Mouse (Mus musculus): Measurements from ENCODE around the gene Clpsl2. TPM values are rescaled to one million over a fixed set of nuclear protein-coding genes. Genes with fewer than 3 reads are reported as not detected.
A peak's percentile ranks its signal among the peaks of the same experiment; 100 is the strongest.

Clpsl2 gene
- polyA plus RNA-seq, 1 experiment from 2014 or later: not detected

DNA sequence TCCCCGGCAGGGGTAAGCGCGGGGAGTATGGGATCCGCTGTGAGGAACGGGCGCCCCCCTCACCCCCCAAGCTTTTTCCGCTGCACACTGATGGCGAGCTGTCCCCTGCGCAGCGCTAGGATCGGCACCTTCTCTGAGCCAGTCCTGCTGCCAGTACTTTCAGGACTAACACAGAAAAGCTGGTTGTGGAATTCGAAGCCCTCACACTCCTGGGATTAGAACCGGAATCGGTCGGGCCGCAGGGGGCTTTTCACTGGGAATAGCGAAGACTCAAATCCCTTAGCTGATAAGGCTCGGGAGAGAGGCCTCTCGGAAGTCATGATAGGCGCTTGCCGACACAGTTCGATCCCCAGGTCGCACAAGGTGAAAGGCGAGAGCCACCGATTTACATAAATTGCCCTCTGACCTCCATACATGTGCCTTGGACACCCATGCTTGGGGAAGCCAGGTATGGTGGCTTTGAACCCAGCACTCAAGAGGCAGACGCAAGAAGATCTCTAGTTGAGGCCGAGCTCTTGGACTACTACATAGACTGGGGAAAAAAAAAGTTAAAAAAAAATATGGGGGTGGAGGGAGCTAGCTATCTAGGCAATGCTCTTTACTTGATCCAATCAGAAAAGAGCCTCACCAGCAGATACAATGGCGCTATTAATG is 25.7 kb upstream of the Clpsl2 start:
- peaks cover 32% of the 10 kb centered on the region for H3K4me1 ChIP-seq
- 6% methylated on average over 28 of the region's 28 CpGs for WGBS
- no peak for DNase-seq (ENCODE audit: low spot score)
- peaks cover 55% of the 10 kb centered on the region for H3K27me3 ChIP-seq (ENCODE audit: insufficient read depth, poor library complexity, severe bottlenecking)
- no peaks in the 10 kb centered on the region for H3K9me3 ChIP-seq
- peak overlapping the region; percentile 75 for H3K4me3 ChIP-seq
- peak overlapping the region; percentile 90 for H3K27ac ChIP-seq
- no peaks in the 10 kb centered on the region for H3K36me3 ChIP-seq

DNA sequence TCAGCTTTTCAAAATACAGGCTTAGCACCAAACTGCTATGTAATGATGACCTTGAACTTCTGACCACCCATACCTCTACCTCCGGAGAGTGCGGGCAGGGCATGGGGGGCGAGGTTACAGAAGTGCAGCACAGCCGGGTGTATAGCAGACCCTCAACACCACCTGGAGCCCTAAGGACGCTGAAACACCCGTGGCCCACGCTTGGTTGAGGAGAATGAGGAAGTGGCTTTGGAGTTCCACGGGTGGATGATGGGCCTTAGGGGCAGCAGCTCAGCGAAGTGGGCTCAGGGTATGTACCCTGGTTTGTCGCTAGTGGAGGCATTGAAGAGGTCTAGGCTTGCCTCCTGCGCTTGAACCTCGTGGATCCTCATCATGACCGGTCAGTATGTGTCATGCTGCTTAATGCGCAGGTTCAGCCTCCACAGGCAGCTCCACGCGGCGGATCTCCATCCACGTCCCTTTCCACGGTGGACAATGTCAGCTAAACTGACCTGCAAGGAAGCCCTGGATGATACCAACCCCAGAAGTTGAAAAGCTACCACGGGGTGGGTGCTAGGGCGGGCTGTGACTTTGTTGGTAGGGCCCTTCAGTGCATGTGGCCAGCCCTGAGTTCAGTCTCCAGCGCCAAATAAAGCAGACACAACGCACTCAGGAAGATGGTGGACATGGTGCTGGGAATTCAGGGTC is 25.1 kb upstream of the Clpsl2 start:
- peaks cover 51% of the 10 kb centered on the region for H3K27me3 ChIP-seq (ENCODE audit: insufficient read depth, poor library complexity, severe bottlenecking)
- no peaks in the 10 kb centered on the region for H3K9me3 ChIP-seq
- no peaks in the 10 kb centered on the region for H3K36me3 ChIP-seq
- peaks cover 27% of the 10 kb centered on the region for H3K4me1 ChIP-seq
- DNase-seq (ENCODE audit: low spot score): no peak
- 75% methylated on average over 23 of the region's 23 CpGs for WGBS
- H3K4me3 ChIP-seq: peak overlapping the region; percentile 75
- no peak overlapping the region for H3K27ac ChIP-seq

DNA sequence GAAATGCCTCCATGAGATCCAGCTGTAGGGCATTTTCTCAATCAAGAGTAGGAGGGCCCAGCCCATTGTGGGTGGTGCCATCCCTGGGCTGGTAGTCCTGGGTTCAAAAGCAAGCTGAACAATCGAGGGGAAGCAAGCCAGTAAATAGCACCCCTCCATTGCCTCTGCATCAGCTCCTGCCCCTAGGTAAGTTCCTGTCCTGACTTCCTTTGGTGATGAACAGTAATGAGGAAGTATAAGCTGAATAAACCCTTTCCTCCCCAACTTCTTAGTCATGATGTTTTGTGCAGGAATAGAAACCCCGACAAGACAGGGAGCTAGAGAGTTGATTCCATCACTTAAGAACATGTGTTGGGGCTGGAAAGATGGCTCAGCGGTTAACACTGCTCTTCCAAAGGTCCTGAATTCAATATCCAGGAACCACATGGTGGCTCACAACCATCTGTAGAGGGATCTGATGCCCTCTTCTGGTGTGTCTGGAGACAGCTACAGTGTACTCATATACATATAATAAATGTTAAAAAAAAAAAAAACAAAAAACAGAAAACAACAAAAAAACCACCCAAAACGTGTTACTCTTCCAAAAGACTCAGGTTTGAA is 24.3 kb upstream of the Clpsl2 start:
- DNase-seq (ENCODE audit: low spot score): no peak
- peaks cover 47% of the 10 kb centered on the region for H3K27me3 ChIP-seq (ENCODE audit: insufficient read depth, poor library complexity, severe bottlenecking)
- no peaks in the 10 kb centered on the region for H3K36me3 ChIP-seq
- no peak overlapping the region for H3K4me3 ChIP-seq
- WGBS: 69% methylated on average over 4 of the region's 4 CpGs
- H3K27ac ChIP-seq: no peak overlapping the region
- peaks cover 27% of the 10 kb centered on the region for H3K4me1 ChIP-seq
- no peaks in the 10 kb centered on the region for H3K9me3 ChIP-seq

DNA sequence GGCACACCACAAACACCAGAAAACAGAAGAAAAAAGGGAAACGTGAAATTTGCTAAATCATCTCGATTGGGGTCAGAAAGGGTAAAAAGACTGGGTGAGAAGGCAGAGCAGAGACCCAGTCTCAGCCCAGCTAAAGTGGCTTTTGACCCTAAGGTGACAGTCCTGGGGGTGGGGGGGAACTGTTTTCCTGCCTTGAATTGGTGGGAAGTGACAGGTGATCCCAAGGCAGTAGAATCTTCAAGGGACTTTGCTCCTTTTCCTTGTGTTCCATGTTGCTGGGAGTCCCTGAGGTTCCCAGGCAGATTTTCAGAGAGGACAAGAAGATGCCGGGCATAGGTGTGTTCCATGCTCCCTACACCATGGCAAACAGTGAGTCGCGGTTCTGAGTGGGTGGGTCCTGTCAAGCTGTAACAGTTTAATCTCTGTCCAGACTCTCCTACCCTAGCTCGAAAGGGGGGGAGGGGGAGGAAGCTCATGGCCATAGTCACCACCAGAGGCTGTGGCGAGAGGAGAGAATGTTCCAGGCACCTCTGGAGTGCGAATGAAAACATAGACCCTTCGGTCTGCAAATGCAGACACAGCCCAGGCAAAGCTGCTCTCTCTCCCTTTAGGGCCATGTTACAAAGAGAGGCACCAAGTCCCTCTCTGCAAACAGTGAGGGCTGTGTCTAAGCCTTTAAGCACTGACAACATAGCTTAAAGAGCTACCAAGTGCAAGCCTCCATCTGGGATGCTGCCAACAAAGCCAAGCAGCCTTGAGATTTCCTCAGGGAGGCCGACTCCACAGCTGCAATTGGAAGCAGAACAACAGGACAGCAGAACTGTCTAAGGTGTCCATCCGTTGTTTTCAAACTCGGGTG is 21.8 kb upstream of the Clpsl2 start:
- H3K27ac ChIP-seq: no peak overlapping the region
- H3K9me3 ChIP-seq: no peaks in the 10 kb centered on the region
- DNase-seq (ENCODE audit: low spot score): no peak
- peaks cover 44% of the 10 kb centered on the region for H3K27me3 ChIP-seq (ENCODE audit: insufficient read depth, poor library complexity, severe bottlenecking)
- peaks cover 27% of the 10 kb centered on the region for H3K4me1 ChIP-seq
- no peaks in the 10 kb centered on the region for H3K36me3 ChIP-seq
- 41% methylated on average over 12 of the region's 12 CpGs for WGBS
- peak overlapping the region; percentile 27; the same call in 1 of the 2 replicates for H3K4me3 ChIP-seq

DNA sequence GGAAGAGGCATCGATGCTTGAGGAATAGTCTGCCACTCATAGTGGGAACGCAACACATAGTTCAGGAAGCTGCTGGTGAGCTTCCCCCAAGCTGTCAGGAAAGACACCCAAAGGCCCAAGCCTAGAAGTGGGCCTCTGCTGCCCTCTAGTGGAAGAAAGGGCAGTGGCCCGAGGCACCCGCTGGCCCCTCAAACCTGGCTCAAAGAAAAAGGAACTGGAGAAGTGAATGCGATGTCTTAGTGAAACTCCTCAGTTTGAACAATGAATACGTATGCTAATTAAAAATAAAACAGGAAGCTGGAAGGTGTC is 21.2 kb upstream of the Clpsl2 start:
- H3K9me3 ChIP-seq: no peaks in the 10 kb centered on the region
- WGBS: 6% methylated on average over 6 of the region's 6 CpGs
- peaks cover 47% of the 10 kb centered on the region for H3K27me3 ChIP-seq (ENCODE audit: insufficient read depth, poor library complexity, severe bottlenecking)
- H3K27ac ChIP-seq: no peak overlapping the region
- DNase-seq (ENCODE audit: low spot score): peak; percentile 82
- H3K36me3 ChIP-seq: no peaks in the 10 kb centered on the region
- H3K4me3 ChIP-seq: peak overlapping the region; percentile 27; the same call in 1 of the 2 replicates
- H3K4me1 ChIP-seq: peaks cover 21% of the 10 kb centered on the region

DNA sequence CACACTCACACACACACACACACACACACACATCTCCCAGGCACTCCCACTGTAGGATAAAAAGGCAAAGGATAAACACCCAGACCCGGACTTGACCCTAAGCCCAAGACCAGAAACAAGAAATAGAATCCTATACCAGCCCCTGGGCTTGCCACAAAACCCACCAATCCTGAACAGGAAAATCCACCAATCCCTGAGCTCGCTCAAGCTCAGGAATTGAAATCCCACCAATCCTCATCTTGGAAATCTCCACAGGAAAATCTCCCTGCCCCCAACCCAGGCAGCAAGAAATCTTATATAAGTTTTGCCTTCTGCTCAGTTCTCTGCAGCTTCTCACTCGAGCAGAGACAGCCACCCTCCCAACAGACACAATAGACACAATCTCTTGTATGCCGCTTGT is 20.1 kb upstream of the Clpsl2 start:
- Histone ChIP-seq H3K4me3 (no peak overlapping the region), H3K27ac (no peak overlapping the region), H3K4me1 (peaks cover 14% of the 10 kb centered on the region), H3K9me3 (no peaks in the 10 kb centered on the region), H3K27me3 (ENCODE audit: insufficient read depth, poor library complexity, severe bottlenecking) (peaks cover 41% of the 10 kb centered on the region), H3K36me3 (no peaks in the 10 kb centered on the region)
- DNase-seq (ENCODE audit: low spot score): no peak
- 71% methylated on average over 4 of the region's 4 CpGs for WGBS

DNA sequence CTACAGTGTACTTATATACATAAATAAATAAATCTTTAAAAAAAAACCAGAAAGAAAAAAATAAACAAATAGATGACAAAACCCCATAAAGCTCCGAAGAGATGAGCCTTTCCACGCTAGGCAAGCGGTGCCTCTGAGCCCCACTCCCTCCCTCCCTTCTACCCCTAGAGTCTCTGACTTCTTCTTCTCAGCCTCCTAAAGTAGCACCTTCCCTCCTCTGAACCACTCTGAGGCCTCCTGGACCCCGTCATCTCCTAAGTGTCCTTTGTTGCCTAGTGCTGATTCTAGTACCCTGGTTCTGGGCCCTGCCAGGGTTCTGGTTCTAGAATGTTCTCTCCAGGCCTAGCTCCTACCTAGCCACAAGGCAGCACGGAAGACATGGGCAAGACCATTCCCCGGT is 18.7 kb upstream of the Clpsl2 start, which contains the start of gene Armc12:
TSS of gene Armc12 (plus strand) at position 301 of the 400 bp plus-strand sequence.
- Histone ChIP-seq H3K36me3 (no peaks in the 10 kb centered on the region), H3K9me3 (no peaks in the 10 kb centered on the region), H3K4me1 (peaks cover 14% of the 10 kb centered on the region), H3K4me3 (peak within 1 kb of the TSS; percentile 37; the same call in 1 of the 2 replicates), H3K27me3 (ENCODE audit: insufficient read depth, poor library complexity, severe bottlenecking) (peaks cover 34% of the 10 kb centered on the region), H3K27ac (no peak within 1 kb of the TSS)
- no peak for DNase-seq (ENCODE audit: low spot score)
- 88% methylated on average over 6 of the region's 6 CpGs for WGBS

DNA sequence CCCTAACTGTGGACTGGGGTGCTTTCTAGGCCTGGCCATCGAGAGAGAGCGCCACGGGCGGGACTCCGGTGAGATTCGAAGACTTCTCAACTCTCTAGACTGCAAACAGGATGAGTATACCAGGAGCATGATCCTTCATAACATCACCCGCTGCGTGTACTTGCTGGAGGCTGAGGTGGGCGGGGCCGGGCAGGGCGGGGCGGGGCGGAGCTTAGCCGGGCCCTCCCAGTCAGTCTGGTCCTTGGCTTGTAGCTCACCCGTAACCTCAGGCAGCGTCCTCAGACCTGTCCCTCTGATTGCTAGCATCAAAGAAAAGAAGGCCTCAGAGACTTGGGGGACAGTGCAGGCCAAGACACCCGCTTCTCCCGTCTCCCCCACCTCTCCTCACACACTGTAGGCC is 17.3 kb upstream of the Clpsl2 start:
- H3K27ac ChIP-seq: no peak overlapping the region
- peaks cover 14% of the 10 kb centered on the region for H3K4me1 ChIP-seq
- no peaks in the 10 kb centered on the region for H3K36me3 ChIP-seq
- WGBS: 16% methylated on average over 18 of the region's 18 CpGs
- H3K4me3 ChIP-seq: peak overlapping the region; percentile 37
- H3K9me3 ChIP-seq: no peaks in the 10 kb centered on the region
- H3K27me3 ChIP-seq (ENCODE audit: insufficient read depth, poor library complexity, severe bottlenecking): peaks cover 34% of the 10 kb centered on the region
- DNase-seq (ENCODE audit: low spot score): no peak

DNA sequence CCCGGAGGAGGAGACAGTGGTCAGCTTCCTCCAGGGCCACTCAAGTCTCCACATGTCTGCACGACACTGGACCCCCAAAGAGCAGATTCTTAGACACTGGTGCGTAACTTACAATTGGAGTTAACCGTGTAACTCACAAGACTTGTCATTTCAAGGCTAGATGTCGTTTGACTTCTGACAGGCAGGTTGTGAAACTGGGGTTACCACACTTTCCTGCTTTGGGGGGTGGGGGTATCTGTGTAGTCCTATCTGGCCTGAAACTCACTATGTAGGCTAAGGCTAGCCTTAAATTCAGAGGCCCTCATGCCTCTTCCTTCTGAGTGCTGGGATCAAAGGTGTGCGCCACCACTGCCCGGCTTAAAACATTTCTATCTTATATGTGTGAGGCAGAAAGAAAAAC is 16.7 kb upstream of the Clpsl2 start:
- Histone ChIP-seq H3K9me3 (no peaks in the 10 kb centered on the region), H3K36me3 (no peaks in the 10 kb centered on the region), H3K27me3 (ENCODE audit: insufficient read depth, poor library complexity, severe bottlenecking) (peaks cover 35% of the 10 kb centered on the region), H3K27ac (no peak overlapping the region), H3K4me1 (peaks cover 10% of the 10 kb centered on the region), H3K4me3 (no peak overlapping the region)
- DNase-seq (ENCODE audit: low spot score): no peak
- WGBS: 88% methylated on average over 7 of the region's 7 CpGs

DNA sequence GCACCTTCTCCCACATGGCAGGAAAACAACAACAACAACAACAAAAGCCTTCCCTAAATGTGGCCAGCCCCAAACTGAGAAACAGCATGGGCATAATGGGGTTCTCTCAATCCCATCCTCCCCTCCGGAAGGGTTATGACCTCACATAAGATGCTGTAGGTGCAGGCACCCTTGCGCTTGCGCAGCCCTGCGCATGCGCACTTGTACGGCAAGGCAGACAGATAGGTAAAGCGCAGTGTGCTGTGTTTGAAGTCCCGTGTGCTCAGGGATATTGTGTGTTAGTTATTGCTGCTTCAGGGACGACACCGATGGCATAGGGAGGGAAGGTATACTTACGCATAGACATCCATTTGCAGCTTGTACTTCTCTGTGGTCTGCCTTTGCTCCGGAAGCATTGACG is 15.9 kb upstream of the Clpsl2 start:
- 85% methylated on average over 13 of the region's 13 CpGs for WGBS
- no peaks in the 10 kb centered on the region for H3K9me3 ChIP-seq
- H3K4me3 ChIP-seq: no peak overlapping the region
- DNase-seq (ENCODE audit: low spot score): no peak
- H3K36me3 ChIP-seq: no peaks in the 10 kb centered on the region
- H3K4me1 ChIP-seq: peaks cover 6% of the 10 kb centered on the region
- H3K27ac ChIP-seq: no peak overlapping the region
- peaks cover 38% of the 10 kb centered on the region for H3K27me3 ChIP-seq (ENCODE audit: insufficient read depth, poor library complexity, severe bottlenecking)

DNA sequence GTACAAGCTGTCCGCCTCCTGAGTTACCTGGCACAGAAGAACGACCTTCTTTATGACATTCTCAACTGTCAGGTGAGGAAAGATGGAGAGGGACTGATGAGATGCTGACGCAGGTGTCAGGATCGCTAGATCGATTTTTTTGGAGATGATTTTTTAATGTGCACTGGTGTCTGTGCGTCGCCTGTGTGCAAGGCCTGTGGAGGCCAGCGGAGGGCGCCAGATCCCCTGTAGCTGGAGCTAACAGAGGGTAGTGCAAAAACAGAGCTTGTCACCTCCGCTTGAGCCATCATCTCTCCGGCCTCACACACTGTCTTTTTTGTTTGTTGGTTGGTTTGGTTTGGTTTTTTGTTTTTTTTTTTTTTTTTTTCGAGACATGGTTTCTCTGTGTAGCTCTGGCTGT is 11.3 kb upstream of the Clpsl2 start:
- Histone ChIP-seq H3K4me3 (no peak overlapping the region), H3K4me1 (no peaks in the 10 kb centered on the region), H3K36me3 (no peaks in the 10 kb centered on the region), H3K27me3 (ENCODE audit: insufficient read depth, poor library complexity, severe bottlenecking) (peaks cover 11% of the 10 kb centered on the region), H3K27ac (no peak overlapping the region), H3K9me3 (peaks cover 3% of the 10 kb centered on the region; the same call in 1 of the 2 replicates)
- WGBS: 38% methylated on average over 12 of the region's 12 CpGs
- DNase-seq (ENCODE audit: low spot score): no peak

DNA sequence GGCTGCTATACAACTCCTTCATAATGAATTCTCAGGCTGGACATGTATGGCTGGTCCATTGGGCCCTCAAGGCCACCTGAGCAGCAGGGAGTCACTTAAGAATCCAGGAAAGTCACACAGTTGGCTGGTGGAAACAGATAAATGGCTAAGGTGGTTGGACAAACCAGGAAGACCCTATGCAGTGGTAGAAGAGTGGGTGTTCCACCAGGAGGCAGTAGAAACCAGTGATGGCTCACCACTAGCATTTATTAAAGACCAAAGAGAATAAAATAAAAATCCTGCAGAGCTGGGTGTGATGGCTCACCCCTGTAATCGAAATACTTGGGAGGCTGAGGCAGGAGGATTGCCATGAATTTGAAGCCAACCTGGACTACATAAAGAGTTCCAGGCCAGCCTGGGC is 2.3 kb upstream of the Clpsl2 start:
- no peaks in the 10 kb centered on the region for H3K4me1 ChIP-seq
- 78% methylated on average over 1 of the region's 1 CpGs for WGBS

More for the DNA sequence above, 2.3 kb upstream of the Clpsl2 start:
- Histone ChIP-seq H3K9me3 (no peaks in the 10 kb centered on the region), H3K27me3 (ENCODE audit: insufficient read depth, poor library complexity, severe bottlenecking) (peaks cover 12% of the 10 kb centered on the region), H3K27ac (no peak overlapping the region), H3K4me3 (no peak overlapping the region), H3K36me3 (no peaks in the 10 kb centered on the region)
- DNase-seq (ENCODE audit: low spot score): no peak

Data from heart, embryonic 10.5 days (tissue).